Mouse (Mus musculus) CH12.LX (cell line): ENCODE results near the gene Hsd17b14. TPM values are rescaled to one million over a fixed set of nuclear protein-coding genes. Genes with fewer than 3 reads are reported as not detected.
A peak's percentile ranks its signal among the peaks of the same experiment; 100 is the strongest.

Experiments used
- DNase-seq: peaks from one replicate; pipeline ENCODE4 v3.0.0-alpha.2; 2013; ENCODE audit errors: extremely low read depth
- H3K27ac ChIP-seq: 2 replicates; pipeline ENCODE4 v1.5.1; 2012; ENCODE audit warnings: low read depth, mild to moderate bottlenecking, control low read depth, moderate library complexity; ENCODE audit not compliant: insufficient read depth
- H3K27me3 ChIP-seq: replicated peaks from 2 replicates; pipeline ENCODE3; 2012; ENCODE audit warnings: inconsistent platforms
- H3K36me3 ChIP-seq, 2 experiments: replicated peaks in 1 of 2; 2 replicates each; pipeline versions ENCODE3 to v1.6.1; 2012; ENCODE audit warnings: inconsistent platforms in 1 of 2, low read length in 1 of 2, mild to moderate bottlenecking in 1 of 2, mixed read lengths in 1 of 2, moderate library complexity in 1 of 2; ENCODE audit not compliant: control insufficient read depth in 1 of 2, insufficient read depth in 1 of 2
- H3K4me1 ChIP-seq, 2 experiments: 2 replicates each; pipeline ENCODE4 v1.6.1; 2012; ENCODE audit warnings: inconsistent platforms in 1 of 2, moderate library complexity in 1 of 2; ENCODE audit not compliant: insufficient read depth in 2 of 2, control insufficient read depth in 1 of 2
- H3K4me2 ChIP-seq: 2 replicates; pipeline ENCODE4 v1.6.1; 2012; ENCODE audit warnings: low read depth, mild to moderate bottlenecking, control low read depth; ENCODE audit not compliant: poor library complexity, insufficient read depth, severe bottlenecking
- H3K4me3 ChIP-seq, 3 experiments: fragments of 150-350 bp in 1 of 3; sonication (generic) in 1 of 3; replicated peaks in 1 of 3; 2 replicates each; pipeline versions ENCODE3 to v1.5.1; 2011 to 2012; ENCODE audit warnings: low read depth in 2 of 3, low read length in 2 of 3, mild to moderate bottlenecking in 2 of 3, moderate library complexity in 2 of 3, control low read depth in 1 of 3, improper control_type of control experiment in 1 of 3, inconsistent platforms in 1 of 3, mixed read lengths in 1 of 3; ENCODE audit not compliant: poor library complexity in 1 of 3
- H3K79me2 ChIP-seq: replicated peaks from 2 replicates; pipeline ENCODE4 v1.6.1; 2012; ENCODE audit warnings: mild to moderate bottlenecking, moderate library complexity; ENCODE audit not compliant: control insufficient read depth, poor library complexity, insufficient read depth, severe bottlenecking; ENCODE audit errors: extremely low read depth
- H3K9ac ChIP-seq: 2 replicates; pipeline ENCODE4 v1.6.1; 2012; ENCODE audit warnings: low read depth, mild to moderate bottlenecking, control low read depth, moderate library complexity; ENCODE audit not compliant: insufficient read depth
- H3K9me3 ChIP-seq: replicated peaks from 2 replicates; pipeline ENCODE3; 2012; ENCODE audit warnings: low read length, inconsistent platforms, mixed read lengths
- CTCF ChIP-seq, 2 experiments: IDR thresholded peaks in 1 of 2; conservative IDR thresholded peaks in 1 of 2; 2 replicates each; pipeline ENCODE4 v1.5.1; 2011 to 2012; ENCODE audit warnings: low read depth in 2 of 2, low read length in 2 of 2, improper control_type of control experiment in 1 of 2, inconsistent platforms in 1 of 2, mild to moderate bottlenecking in 1 of 2, moderate library complexity in 1 of 2
- E2F4 ChIP-seq: IDR thresholded peaks from 2 replicates; pipeline ENCODE4 v1.6.1; 2011; ENCODE audit warnings: low read depth, low read length, improper control_type of control experiment; ENCODE audit not compliant: insufficient replicate concordance
- ELF1 ChIP-seq: IDR thresholded peaks from 2 replicates; pipeline ENCODE4 v1.6.1; 2014; ENCODE audit warnings: low read depth, mild to moderate bottlenecking, inconsistent platforms, low read length, improper control_type of control experiment
- GABPA ChIP-seq: IDR thresholded peaks from 2 replicates; pipeline ENCODE4 v1.6.1; 2012; ENCODE audit warnings: low read depth, low read length, improper control_type of control experiment, inconsistent platforms; ENCODE audit not compliant: insufficient replicate concordance
- IRF4 ChIP-seq: IDR thresholded peaks from 2 replicates; pipeline ENCODE4 v1.6.1; 2014; ENCODE audit warnings: low read depth, mild to moderate bottlenecking, inconsistent platforms, low read length, improper control_type of control experiment
- JUN ChIP-seq: IDR thresholded peaks from 2 replicates; pipeline ENCODE4 v1.6.1; 2011; ENCODE audit warnings: low read depth, mild to moderate bottlenecking, low read length, improper control_type of control experiment, moderate library complexity; ENCODE audit not compliant: insufficient read depth
- MAZ ChIP-seq: IDR thresholded peaks from 2 replicates; pipeline ENCODE4 v1.6.1; 2012; ENCODE audit warnings: low read depth, mild to moderate bottlenecking, inconsistent platforms, low read length, improper control_type of control experiment, moderate library complexity
- MXI1 ChIP-seq: IDR thresholded peaks from 2 replicates; pipeline ENCODE4 v1.6.1; 2011; ENCODE audit warnings: mild to moderate bottlenecking, low read depth, low read length, improper control_type of control experiment
- NRF1 ChIP-seq: IDR thresholded peaks from 2 replicates; pipeline ENCODE4 v1.6.1; 2014; ENCODE audit warnings: low read depth, mild to moderate bottlenecking, inconsistent platforms, low read length, improper control_type of control experiment, moderate library complexity
- PAX5 ChIP-seq: IDR thresholded peaks from 2 replicates; pipeline ENCODE4 v1.6.1; 2012; ENCODE audit warnings: low read length, inconsistent platforms, mixed read lengths
- POLR2A ChIP-seq: IDR thresholded peaks from 2 replicates; pipeline ENCODE4 v1.6.1; 2011; ENCODE audit warnings: low read depth, mild to moderate bottlenecking, improper control_type of control experiment, low read length
- TBP ChIP-seq: conservative IDR thresholded peaks from 2 replicates; pipeline ENCODE4 v1.6.1; 2011; ENCODE audit warnings: low read depth, low read length, improper control_type of control experiment
- TCF12 ChIP-seq: IDR thresholded peaks from 2 replicates; pipeline ENCODE4 v1.6.1; 2014; ENCODE audit warnings: low read depth, mild to moderate bottlenecking, inconsistent platforms, low read length, improper control_type of control experiment
- USF1 ChIP-seq: IDR thresholded peaks from 2 replicates; pipeline ENCODE4 v1.6.1; 2014; ENCODE audit warnings: low read depth, mild to moderate bottlenecking, inconsistent platforms, low read length, improper control_type of control experiment
- ZC3H11A ChIP-seq: IDR thresholded peaks from 2 replicates; pipeline ENCODE4 v1.6.1; 2012; ENCODE audit warnings: low read depth, mild to moderate bottlenecking, inconsistent platforms, low read length, improper control_type of control experiment
- ZKSCAN1 ChIP-seq: IDR thresholded peaks from 2 replicates; pipeline ENCODE4 v1.6.1; 2012; ENCODE audit warnings: low read depth, inconsistent platforms, low read length, improper control_type of control experiment, borderline replicate concordance
- ZMIZ1 ChIP-seq: IDR thresholded peaks from 2 replicates; pipeline ENCODE4 v1.6.1; 2012; ENCODE audit warnings: low read depth, mild to moderate bottlenecking, inconsistent platforms, low read length, improper control_type of control experiment
- dilution Hi-C: fragments of 300-500 bp; cut with MboI; formaldehyde crosslinking; loops from 2 replicates; pipeline ENCODE4 v1.14.3; 2020; ENCODE audit warnings: low sequenced_read_pairs; ENCODE audit not compliant: extremely low pct_unique_long_range_greater_than_20kb, extremely low pct_ligation_motif_present
- in situ Hi-C: fragments of 300-500 bp; cut with MboI; formaldehyde crosslinking; loops from 3 replicates; pipeline ENCODE4 v1.14.3; 2019; ENCODE audit warnings: low sequenced_read_pairs, low pct_ligation_motif_present, low pct_unique_long_range_greater_than_20kb, mixed read lengths
- polyA plus RNA-seq: library from polyadenylated mRNA; unstranded; fragments of >175 nt; gene quantifications from 2 replicates; pipeline ENCODE4 v1.2.1, GENCODE M21; 2012; ENCODE audit warnings: low read depth; ENCODE audit not compliant: insufficient read length
- total RNA-seq, 2 experiments: library from RNA; depleted of rRNA; stranded (reverse); fragments of 300-350 nt in 1 of 2; fragments of >200 nt in 1 of 2; gene quantifications; 2 replicates each; pipeline ENCODE4 v1.2.3; 2012 to 2014

The Hsd17b14 gene
- total and polyA plus RNA-seq, 3 experiments: 2.3 TPM; not detected in 2

GRCm38 (mm10) chr7:45560843-45561623, 6.3 kb downstream of the Hsd17b14 start (continued):
- TF ChIP-seq E2F4 (no peak), POLR2A (no peak)
- TF ChIP-seq, all 38 proteins: peak for 13

- Histone ChIP-seq H3K27ac (no peak overlapping the region), H3K4me3 (no peak overlapping the region), H3K4me2 (peak overlapping the region; percentile 67; the same call in 1 of the 2 replicates), H3K27me3 (no peaks in the 10 kb centered on the region), H3K79me2 (no peaks in the 10 kb centered on the region), H3K4me1 (peaks cover 0 to 47% of the 10 kb centered on the region in 2 experiments; a peak in 2 of 4 replicates), H3K9me3 (no peaks in the 10 kb centered on the region), H3K36me3 (peaks cover 0 to 5% of the 10 kb centered on the region in 2 experiments), H3K9ac (no peak overlapping the region)
- dilution Hi-C loops: no loop called here
- DNase-seq: no peak
- in situ Hi-C loops: loop anchor here (5.0 kb wide), 1 partner anchor 95 kb away; the partner anchor contains the start of gene Bax
- no peak; the same call in 1 of the 2 replicates for TF ChIP-seq ZKSCAN1
- TF ChIP-seq JUN: no peak
- no peak for TF ChIP-seq CTCF (conservative IDR thresholded peaks at IDR 0.05 in 1 of 2, IDR thresholded peaks at IDR 0.05 in 1 of 2; ENCODE audit: low read depth in 2 of 2, low read length in 2 of 2)
- TF ChIP-seq POLR2A: no peak
- no peak for TF ChIP-seq PAX5
- no peak for TF ChIP-seq IRF4
Observed at GRCm38 (mm10) chr7:45561624-45562520, 7.2 kb downstream of the Hsd17b14 start.

GRCm38 (mm10) chr7:45564811-45565210, 10.1 kb downstream of the Hsd17b14 start:
- H3K4me2 ChIP-seq: no peak overlapping the region
- H3K9me3 ChIP-seq: no peaks in the 10 kb centered on the region
- dilution Hi-C loops (no loop called here), in situ Hi-C loops (loop anchor here (5.0 kb wide), 1 partner anchor 98 kb away; the partner anchor contains the start of gene Bax)
- no peaks in the 10 kb centered on the region for H3K27me3 ChIP-seq
- H3K27ac ChIP-seq: no peak overlapping the region
- no peak overlapping the region for H3K4me3 ChIP-seq
- H3K9ac ChIP-seq: no peak overlapping the region
- peaks cover 4 to 43% of the 10 kb centered on the region in 2 experiments for H3K4me1 ChIP-seq
- H3K36me3 ChIP-seq: no peaks in the 10 kb centered on the region
- no peak for TF ChIP-seq USF1
- no peak for TF ChIP-seq POLR2A
- TF ChIP-seq MXI1: no peak
- no peak for TF ChIP-seq ELF1
- TF ChIP-seq ZKSCAN1: no peak
- no peak for TF ChIP-seq ZC3H11A
- no peak for TF ChIP-seq E2F4
- TF ChIP-seq TBP: no peak
- TF ChIP-seq MAZ: no peak
- no peak for TF ChIP-seq TCF12
- no peak for TF ChIP-seq NRF1
- TF ChIP-seq ZMIZ1: no peak
- TF ChIP-seq GABPA: no peak
- no peaks in the 10 kb centered on the region for H3K79me2 ChIP-seq
- no peak for DNase-seq
